Mouse (Mus musculus) embryo, embryonic 11.5 days (tissue): ENCODE data around the gene Mbnl2.

Experiments
- DNase-seq: peaks from one replicate; pipeline ENCODE4 v3.0.0-alpha.2; 2012; ENCODE audit warnings: low read depth, low spot score

The Mbnl2 gene

GRCm38 (mm10) chr14:120382179-120382578 is 106.7 kb downstream of the Mbnl2 start:
- no peak for DNase-seq

DNA sequence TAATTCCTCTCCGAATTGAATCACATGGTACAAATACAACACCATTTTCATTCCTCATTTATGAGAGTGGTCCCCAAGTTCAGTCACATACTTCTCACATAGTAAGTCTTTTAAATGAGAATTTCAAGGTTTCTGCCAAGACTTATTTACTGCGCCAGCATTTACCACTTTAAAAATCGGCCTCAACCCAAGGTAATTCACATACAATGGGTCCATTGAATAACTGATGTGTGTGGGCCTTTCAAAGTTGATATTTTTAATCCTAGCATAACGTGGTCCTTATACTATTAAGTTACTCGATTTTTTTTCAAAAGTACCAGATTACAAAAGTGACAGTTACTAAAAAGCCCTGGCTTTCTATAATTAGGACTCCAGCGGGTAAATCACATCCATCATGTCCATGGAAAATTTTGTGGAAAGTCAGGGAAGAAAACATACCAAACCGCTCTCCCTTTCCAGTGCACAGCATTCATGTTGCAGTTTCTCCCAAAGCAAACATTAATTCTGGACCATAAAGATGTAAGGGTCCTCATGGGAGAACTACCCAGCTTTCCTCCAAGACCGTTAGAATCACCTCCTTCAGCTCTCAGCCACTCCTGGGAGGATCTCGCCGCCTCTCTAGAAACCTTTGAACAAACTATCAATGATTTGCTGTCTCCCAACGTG is 107.8 kb downstream of the Mbnl2 start:
- DNase-seq = no peak

- no peak for DNase-seq
Observed at GRCm38 (mm10) chr14:120384615-120385014, 109.1 kb downstream of the Mbnl2 start.

DNA sequence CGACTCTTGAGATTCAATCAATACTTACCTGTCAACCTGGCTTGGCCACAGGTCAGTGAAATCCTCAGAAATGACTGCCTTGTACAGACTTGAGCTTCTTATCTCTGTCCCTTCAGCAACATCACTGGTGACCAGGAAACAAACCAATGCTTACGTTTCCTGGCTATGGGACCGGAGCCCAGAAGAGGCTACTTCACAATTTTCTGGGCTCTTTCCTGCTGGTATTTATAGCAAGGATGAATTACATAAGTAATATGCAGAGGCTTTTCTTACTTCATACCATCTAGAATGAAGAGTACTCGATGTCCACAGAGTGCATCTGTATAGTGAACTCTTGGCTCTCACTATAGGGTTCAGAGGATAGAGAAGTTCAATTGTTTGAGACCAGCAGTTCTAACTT is 111.8 kb downstream of the Mbnl2 start:
- DNase-seq = no peak

GRCm38 (mm10) chr14:120388818-120389691 is 113.6 kb downstream of the Mbnl2 start:
- no peak for DNase-seq

DNA sequence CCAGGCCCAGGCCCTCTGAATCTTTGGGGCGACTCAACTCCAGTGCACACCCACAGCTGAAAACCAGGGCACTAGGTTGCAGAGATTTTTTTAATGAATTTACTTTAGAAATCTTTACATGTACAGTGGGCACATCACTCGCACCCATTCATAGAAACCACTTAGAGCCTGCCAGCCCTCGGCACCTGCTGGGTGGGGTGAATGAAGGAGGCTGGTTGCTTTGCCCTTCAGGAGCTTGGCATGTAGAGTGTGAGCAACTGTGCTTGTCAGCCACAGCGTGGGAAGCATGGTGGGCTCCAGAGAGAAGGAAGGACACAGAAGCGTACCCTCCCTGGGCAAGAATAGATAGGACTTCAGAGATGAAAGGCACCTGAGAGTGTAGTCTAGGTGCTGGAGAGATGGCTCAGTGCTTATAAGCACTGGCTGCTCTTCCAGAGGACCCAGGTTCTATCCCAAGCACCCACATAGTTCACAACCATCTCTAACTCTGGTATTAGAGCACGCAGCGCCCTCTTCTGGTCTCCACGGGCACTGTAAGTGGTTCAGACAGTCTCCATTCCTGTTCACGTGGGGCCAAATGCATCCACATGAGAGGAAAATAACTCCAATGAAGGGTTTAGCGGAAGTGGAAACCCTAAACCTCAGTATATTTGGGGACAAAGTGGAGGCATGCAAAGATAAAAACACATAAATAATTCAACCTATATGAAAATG is 114.9 kb downstream of the Mbnl2 start:
- no peak for DNase-seq

GRCm38 (mm10) chr14:120391701-120392100 is 116.2 kb downstream of the Mbnl2 start:
- DNase-seq = no peak

- DNase-seq = no peak
Observed at GRCm38 (mm10) chr14:120392441-120392840, 117.0 kb downstream of the Mbnl2 start.

DNA sequence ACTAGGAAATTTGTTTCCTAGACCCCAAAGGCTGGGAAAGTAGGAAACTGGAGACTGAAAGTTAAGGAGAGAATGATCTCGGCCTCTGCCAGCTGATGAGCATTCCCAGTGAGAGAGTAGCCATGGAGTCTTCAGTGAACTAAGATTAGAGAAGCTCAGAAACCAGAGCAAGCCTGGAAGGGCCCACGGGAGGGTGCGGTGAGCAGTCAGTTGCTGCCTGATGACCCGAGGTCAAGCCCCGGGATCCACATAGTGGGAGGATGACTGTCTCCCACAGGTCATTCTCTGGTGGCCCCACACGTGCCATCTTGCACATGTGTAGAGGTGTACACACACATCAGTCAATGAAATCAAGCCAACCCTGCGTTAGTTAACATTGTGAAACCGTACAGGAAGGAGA is 118.0 kb downstream of the Mbnl2 start:
- DNase-seq = no peak

- DNase-seq = no peak
Observed at GRCm38 (mm10) chr14:120394216-120394615, 118.7 kb downstream of the Mbnl2 start.

- DNase-seq = no peak
Observed at GRCm38 (mm10) chr14:120394827-120395226, 119.4 kb downstream of the Mbnl2 start.

GRCm38 (mm10) chr14:120395501-120395900 is 120.0 kb downstream of the Mbnl2 start:
- DNase-seq = no peak

DNA sequence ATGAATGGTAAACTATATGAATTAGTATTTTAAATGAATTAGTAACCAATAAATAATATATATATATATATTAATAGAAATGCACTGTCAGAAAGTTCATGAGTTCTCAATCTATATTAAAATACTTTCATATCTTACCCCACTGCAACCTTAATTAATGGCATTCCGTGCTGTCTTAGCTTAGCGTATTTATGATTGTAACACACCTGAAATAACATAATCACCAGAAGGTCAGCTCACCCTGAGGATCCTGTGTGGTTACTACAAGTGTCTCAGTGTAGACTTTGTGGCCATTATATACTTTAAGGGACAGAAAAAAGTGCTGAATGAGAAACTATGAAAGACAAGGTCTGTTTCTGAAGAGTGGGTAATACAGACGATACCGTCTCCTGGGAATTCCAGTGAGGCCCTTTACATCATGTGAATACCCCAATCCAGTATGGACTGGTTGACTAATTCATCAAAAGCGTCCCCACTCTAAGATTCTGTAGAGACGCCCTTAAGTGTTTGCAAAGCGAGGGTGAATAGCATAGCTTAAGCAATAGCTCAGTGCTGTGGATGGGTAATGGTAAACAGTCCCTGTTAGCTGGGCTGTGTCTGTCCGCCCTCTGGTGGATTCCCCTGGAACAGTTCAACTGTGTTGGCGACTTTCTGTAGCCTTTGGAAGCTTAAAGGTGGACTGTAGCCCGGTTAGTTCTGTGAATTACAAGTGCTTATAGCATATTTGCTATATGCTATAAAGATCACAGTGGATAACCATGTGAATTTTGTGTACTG is 122.6 kb downstream of the Mbnl2 start:
- peak; percentile 62 for DNase-seq

DNA sequence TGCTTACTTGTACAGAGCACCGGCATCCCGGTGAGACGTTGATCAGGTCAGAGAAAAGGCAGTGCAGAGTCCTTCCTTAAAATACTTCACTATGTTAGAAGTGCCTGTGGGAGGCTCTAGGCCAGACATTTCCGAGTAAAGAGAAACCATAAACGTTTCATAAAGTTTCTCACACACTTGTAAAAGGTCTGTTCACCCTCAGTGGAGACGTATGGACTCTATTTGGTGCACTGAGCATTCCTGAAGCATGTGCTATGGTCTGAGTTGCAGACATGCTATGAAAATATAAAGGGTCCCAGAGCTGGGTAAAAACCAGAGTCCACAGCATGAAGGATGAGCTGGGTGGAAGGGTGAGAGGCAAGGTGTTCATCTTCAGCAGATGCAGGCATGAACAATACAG is 124.1 kb downstream of the Mbnl2 start:
- DNase-seq = no peak

DNA sequence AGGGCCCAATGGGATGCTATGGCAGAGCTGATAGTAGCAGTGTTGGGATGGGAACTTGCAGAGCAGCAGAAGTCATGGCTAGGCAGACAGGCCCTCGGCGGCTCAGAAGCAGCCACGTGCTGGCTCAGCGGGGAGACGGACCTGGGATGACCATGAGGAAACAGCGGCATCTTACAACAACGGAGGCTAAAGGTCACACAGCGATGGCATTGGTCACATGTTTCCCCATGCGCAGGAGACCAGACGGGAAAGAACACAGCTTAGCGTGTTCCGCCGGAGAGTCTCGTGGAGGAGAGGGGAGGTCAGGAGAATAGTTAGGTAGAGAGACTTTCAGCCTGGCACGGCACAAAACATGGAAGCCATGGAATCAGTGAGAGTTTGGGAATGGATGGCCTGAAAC is 125.7 kb downstream of the Mbnl2 start:
- DNase-seq = no peak

- DNase-seq = no peak
Observed at GRCm38 (mm10) chr14:120402715-120403114, 127.2 kb downstream of the Mbnl2 start.

DNA sequence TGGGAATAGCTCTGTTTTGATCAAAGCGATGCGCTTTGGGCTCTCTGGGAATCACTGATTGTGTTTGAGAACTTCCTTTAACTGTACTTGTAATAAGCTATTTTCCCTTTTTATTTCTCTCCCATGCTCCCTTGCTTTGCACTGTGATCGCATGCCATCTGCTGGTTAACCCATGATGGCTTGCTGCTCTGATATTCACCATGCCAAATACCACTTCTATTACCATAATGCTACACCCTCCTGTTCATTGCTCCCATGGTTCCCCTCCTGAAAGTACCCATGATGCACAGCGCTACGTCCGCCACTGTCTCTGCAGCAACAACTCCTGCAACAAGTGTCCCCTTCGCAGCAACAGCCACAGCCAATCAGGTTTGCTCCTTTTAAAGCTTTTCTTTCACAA is 128.9 kb downstream of the Mbnl2 start:
- no peak for DNase-seq

- DNase-seq = no peak
Observed at GRCm38 (mm10) chr14:120404811-120405582, 129.5 kb downstream of the Mbnl2 start.

DNA sequence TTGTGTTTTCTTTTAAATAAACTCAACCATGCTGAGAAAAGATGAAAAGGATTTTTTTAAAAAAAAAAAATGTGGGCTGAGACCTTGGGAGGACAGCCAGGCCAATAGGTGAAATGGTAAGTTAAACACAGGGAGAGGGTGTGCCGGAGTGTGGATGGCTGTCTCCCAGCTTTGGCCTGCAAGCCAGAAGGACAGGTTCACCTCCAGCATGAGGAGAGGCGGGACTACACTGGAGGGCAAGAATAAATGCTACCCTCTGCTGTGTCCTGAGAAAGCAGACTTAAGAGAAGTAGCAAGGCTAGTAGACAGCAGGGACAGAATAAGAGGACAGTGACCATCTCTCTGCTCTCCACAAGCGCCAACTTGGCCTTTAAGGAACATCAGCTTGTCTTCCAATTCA is 130.1 kb downstream of the Mbnl2 start:
- no peak for DNase-seq

- DNase-seq = no peak
Observed at GRCm38 (mm10) chr14:120406271-120406670, 130.8 kb downstream of the Mbnl2 start.

GRCm38 (mm10) chr14:120406820-120407219 is 131.4 kb downstream of the Mbnl2 start:
- DNase-seq = no peak
